Mouse (Mus musculus): ENCODE results near the gene Nmt1.

Nmt1 gene

GRCm38 (mm10) chr11:103028176-103028891 lies at the start of gene Nmt1, which contains the start of gene Dcakd:
Gene Nmt1 (plus strand): TSS chr11:103028190.
Gene Dcakd (minus strand): TSS chr11:103028333.
- CTCF ChIA-PET, result interaction anchor here (0.6 kb wide), 1 partner anchor 13 kb away, joined by 6 read pairs; no protein-coding TSS in a partner anchor

GRCm38 (mm10) chr11:102981151-102981890 lies 46.7 kb upstream of the Nmt1 start:
- CTCF ChIA-PET, result no interaction called here

GRCm38 (mm10) chr11:102984086-102984485 lies 43.9 kb upstream of the Nmt1 start:
- CTCF ChIA-PET, result no interaction called here

GRCm38 (mm10) chr11:102984615-102985014 lies 43.4 kb upstream of the Nmt1 start:
- CTCF ChIA-PET, result no interaction called here

GRCm38 (mm10) chr11:102985160-102985559 lies 42.8 kb upstream of the Nmt1 start:
- CTCF ChIA-PET, result no interaction called here

DNA sequence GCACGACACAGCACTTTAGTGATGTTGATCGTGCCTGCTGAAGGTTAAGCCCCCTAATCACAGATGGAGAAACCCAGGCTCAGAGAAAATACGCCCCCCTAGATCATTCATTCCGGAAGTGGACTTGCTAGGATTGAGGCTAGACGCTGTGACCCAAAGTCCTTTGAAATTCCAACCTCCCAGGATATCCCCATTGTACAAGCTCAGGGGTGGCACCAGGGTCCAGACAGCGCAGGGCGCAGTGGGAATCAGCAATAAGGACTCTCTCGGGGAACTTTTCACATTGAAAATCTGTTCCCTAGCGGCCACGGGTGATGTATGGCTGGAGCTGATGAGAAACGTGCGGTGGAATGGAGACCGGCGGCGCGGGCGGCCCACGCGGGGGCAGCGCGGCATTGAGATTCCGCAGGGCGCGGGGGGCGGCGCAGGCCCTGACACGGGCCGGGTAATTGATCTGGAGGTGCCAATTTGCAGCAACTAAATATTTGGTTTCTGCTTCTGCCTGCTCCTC lies 38.3 kb upstream of the Nmt1 start:
- CTCF ChIA-PET, result no interaction called here

- CTCF ChIA-PET, result no interaction called here
Measured at GRCm38 (mm10) chr11:102990152-102990663, 37.8 kb upstream of the Nmt1 start.

GRCm38 (mm10) chr11:102991681-102992080 lies 36.3 kb upstream of the Nmt1 start:
- CTCF ChIA-PET, result interaction anchor here (0.7 kb wide), 1 partner anchor 91 kb away, joined by 5 read pairs; the partner anchor contains the start of gene Gfap

GRCm38 (mm10) chr11:102992940-102993339 lies 35.0 kb upstream of the Nmt1 start:
- CTCF ChIA-PET, result no interaction called here

- CTCF ChIA-PET, result interaction anchor here (0.8 kb wide), 1 partner anchor 93 kb away, joined by 3 read pairs; no protein-coding TSS in a partner anchor
Measured at GRCm38 (mm10) chr11:102993420-102994029, 34.5 kb upstream of the Nmt1 start.

DNA sequence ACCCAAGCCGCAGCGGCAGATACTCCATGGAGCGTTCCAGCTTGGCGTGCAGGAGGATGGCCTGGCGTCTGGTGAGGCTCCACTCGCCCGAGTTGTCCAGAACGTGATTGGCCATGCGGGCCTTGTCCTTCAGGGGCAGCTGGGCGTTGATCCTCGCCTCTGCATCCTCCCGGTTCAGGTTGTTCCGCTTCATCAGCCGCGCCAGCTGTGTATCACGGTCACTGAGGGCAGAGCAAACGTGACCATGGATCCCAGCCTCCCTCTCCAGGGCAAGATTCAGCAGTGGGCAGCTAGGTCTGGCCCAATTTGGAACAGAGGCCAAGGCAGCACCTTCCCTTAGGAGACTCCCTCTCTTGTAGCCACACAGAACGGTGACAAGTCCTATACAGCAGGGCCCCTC lies 33.0 kb upstream of the Nmt1 start:
- CTCF ChIA-PET, result no interaction called here

DNA sequence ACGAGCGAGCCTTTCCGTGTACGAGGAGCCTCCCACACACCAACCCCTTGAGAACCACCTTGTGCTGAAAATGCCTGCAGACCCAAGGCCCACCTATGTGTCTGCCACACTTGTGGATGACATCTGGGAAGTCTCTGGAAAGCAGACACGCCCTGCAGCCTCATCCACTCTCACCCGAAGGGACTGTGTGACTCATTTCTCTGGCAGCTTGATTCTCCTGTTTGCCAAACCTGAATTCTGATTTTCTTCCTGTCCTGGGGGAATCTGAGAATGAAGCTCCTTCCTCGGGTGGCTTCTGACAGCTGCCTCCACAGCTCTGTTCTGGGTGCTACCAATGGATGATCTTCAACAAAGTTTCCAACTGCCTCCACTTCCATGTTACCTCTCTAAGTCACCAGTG lies 31.6 kb upstream of the Nmt1 start:
- CTCF ChIA-PET, result no interaction called here

DNA sequence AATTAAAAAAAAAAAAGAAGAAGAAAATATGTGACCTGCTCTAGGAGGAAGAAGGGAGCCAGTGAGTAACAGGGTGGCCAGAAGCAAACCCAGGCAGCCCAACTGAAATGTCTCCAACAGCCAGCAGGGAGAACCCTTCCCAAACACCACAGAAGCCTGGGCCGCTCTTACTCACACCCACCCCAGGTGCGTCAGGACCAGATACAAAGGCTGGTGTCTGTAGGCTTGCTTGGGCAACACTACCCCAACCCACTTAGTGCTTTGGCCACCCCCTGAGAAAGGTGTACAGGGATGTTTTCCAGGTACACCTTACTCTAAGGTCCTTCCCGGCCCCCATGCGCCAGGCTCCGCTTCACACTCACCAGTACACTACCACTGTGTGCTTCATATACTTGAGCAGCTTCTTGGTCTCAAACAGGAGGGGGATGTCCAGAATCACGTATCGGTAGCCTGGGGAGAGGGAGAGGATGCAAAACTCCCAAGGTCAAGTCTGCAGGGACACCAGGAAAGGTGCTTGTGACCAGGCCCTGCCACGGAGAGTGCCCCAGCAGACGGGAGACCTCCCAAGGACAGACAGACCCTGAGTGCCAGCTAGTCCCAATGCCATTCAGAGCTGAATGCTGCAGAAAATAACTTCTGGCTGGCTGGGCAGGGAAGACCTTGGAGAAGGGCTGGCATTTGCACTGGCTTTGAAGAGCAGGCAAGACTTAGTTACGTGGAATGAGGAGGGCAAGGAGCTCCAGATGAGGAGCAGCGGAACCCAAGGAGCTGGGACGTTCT lies 30.8 kb upstream of the Nmt1 start:
- CTCF ChIA-PET, result no interaction called here

DNA sequence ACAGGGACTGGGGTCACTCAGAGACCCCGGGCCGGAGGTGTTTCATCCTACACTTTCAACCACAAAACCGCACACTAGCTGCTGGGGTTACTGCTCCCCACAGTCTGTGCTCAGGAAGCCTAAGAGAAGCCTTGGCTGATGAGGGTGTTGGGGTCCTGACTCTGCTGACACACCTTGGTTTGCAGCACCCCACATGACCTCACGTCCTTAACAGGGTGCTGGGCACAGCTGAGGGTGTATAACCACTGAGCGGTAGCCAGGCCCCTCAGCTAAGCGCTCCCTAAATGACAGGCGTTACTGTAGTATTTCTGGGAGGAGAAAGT lies 29.8 kb upstream of the Nmt1 start:
- CTCF ChIA-PET, result no interaction called here

DNA sequence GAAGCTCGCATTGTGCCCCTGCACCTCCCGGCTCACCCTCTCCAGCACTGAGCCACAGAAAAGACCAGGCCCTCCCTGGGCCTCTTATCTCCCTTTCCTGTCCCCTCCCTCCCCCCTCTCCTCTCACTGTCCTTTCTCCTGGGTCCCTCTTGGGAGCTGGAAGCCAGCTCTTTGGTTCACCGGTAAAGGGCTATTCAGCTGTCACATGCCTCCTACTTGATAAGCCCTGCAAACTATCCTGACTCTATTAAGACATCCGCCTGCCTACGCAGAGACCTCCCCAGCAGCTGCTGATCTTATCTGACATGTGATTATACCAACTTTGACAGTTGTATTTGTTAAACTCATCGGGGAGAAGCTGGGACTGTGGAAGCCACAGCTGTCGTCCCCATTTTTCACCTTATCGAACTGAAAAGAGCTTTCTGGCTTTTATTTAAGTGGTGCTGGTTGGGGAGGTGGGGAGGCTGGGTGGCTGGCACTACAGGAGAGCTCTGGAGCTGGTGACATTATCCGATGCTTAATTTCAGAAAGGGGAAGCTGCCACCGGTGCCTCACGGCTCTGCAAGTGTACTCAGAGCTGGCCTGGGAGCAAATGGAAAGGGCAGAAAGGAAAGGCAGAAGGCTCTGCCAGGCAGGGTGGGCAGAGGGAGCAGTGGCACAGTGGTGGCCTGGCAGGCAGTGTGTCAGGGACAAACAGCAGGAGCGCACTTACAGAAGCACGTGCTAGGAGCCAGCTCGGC lies 29.2 kb upstream of the Nmt1 start:
- CTCF ChIA-PET, result no interaction called here

DNA sequence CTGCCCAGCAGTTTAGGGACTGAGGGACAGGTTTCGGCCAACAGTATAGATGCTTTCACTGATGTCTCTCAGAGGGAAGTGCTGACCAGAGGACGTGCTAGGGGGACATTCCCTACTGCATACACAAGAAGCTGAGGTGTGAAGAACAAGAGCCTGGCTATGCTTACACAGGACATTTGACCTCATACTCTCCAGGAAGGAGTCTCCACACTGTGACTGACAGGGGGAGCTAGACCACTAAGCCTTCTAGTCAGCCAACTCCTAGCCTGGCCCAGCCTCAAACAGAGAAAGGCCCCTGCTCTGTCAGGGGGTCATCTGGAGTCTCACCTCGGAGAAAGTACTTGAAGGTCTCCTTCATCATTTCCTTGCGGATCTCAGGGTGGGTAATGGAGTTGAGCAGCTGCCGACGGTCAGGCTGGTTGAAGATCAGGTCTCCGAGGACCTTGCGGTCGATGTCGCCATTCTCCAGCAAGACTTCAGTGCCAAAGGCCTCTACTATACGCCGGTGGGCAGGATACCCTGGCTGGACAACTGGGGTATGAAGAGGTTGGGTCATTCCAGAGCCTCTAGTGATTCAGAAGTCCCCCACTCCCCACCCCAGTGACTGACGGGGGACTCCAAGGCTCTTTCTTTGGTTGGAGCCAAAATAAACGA lies 28.5 kb upstream of the Nmt1 start:
- CTCF ChIA-PET, result interaction anchor here (0.6 kb wide), 1 partner anchor 177 kb away, joined by 3 read pairs; no protein-coding TSS in a partner anchor

- CTCF ChIA-PET, result interaction anchor here (0.6 kb wide), 1 partner anchor 178 kb away, joined by 3 read pairs; no protein-coding TSS in a partner anchor
Measured at GRCm38 (mm10) chr11:103000111-103000510, 27.9 kb upstream of the Nmt1 start.

DNA sequence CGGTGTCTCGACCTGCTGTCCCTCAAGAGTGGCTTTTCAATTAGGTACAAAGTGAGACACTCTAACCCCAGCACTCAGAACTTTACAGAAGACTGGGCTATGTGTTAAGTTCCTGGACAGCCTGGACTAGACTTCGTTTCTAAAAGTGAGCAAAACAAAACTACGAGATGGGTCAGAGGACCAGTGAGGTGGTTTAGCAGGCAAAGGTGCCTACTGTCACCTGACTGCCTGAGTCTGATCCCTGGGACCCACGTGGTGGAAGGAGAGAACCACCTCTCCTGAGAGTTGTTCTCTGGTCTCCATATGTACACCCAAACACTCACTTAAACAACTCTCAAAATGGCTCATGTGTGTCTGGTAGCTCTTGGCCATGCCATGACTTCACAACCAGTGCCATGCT lies 26.9 kb upstream of the Nmt1 start:
- CTCF ChIA-PET, result no interaction called here

- CTCF ChIA-PET, result no interaction called here
Measured at GRCm38 (mm10) chr11:103003210-103003609, 24.8 kb upstream of the Nmt1 start.

DNA sequence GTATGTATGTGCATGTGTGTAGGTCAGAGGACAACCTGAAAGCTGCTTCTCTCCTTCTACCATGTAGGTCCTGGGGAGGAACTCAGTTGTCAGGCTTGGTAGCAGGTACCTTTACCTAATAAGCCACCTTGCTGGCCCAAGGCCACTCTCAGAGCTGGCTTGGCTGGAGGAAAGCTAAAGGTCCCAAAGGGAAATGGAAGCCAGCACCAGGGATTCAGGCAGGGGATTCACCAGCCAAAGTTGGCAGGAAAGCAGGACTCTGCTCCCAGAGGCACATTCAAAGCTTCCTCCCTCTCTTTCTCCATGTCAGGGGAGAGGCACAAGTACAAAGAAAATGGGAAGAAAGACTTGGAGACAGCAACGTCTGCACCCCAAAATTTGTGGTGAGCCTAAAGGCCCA lies 23.1 kb upstream of the Nmt1 start:
- CTCF ChIA-PET, result no interaction called here
